Mouse (Mus musculus) G1E (cell line): ENCODE results near the gene Arrdc5.

Source experiments
- CTCF ChIP-seq: IDR thresholded peaks from 2 replicates; pipeline ENCODE4 v1.5.1; 2012; ENCODE audit warnings: low read depth, low read length, inconsistent platforms, mixed read lengths
- GATA1 ChIP-seq: IDR thresholded peaks from 2 replicates; pipeline ENCODE4 v1.6.1; 2012; ENCODE audit warnings: borderline replicate concordance, low read length, inconsistent platforms, mixed read lengths
- POLR2AphosphoS5 ChIP-seq: IDR thresholded peaks from 2 replicates; pipeline ENCODE4 v1.6.1; 2012; ENCODE audit warnings: low read depth, low read length, inconsistent platforms; ENCODE audit not compliant: insufficient replicate concordance

DNA sequence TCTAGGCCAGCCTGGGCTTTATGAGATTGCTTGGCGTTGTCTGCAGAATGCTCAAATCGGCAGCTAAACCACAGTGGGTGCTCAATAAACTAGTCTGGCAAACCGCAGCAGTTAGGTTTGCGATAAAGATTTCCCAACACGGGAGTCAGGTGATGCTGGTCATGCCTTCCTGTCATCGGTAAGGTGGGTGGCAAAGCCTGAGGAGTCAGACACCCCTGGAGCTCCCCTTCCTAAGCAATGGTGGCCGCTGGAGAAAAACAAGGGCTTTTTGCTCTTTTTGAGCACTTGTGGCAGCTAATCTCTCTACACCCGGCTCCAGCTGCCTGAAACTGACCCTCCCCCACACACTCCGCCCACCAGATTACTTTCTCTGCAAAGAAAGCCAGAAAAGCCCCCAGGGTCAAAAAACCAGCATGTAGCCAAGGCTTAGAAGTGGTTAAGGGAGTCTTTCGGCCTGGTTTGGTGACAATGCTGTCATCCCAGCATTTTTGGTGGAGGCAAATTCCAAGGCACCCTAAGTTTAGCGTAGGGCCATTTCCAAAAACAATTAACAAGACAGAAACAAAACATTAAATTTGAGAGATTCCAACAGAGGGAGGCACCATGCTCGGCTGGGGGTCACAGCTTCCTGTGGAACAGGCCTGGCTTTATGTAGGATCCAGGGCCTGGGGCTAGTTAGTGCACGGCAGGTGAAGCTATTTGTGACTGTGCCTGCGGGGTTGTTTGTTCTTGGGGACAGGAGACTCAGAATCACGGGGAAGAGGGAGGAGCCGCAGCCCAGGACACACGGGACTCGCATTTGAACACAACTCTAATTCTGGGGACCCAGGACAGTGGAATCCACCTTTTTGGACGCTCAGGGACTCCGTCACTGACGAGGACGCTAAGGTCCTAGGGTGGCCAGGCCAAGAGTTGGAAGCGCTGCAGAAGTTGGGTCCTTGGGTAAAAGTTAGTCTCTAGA is 10.4 kb downstream of the Arrdc5 start:
- no peak for TF ChIP-seq CTCF
- no peak for TF ChIP-seq GATA1
- no peak for TF ChIP-seq POLR2AphosphoS5
